Mouse (Mus musculus): ENCODE data around the gene Atf6. TPM values are rescaled to one million over a fixed set of nuclear protein-coding genes. Genes with fewer than 3 reads are reported as not detected.

Gene Atf6
- polyA plus RNA-seq, 1 experiment, result 43.1 TPM

- H3K4me3 ChIP-seq (ENCODE audit: insufficient read depth, low read length), result no peak overlapping the region
- TF ChIP-seq CTCF (IDR thresholded peaks at IDR 0.05; ENCODE audit: low read depth, low read length) (no peak), POLR2A (IDR thresholded peaks at IDR 0.05; ENCODE audit: borderline replicate concordance, low read depth, low read length) (no peak)
- peaks cover 8% of the 10 kb centered on the region for H3K4me1 ChIP-seq (ENCODE audit: control insufficient read depth, insufficient read depth, low read length)
- H3K27ac ChIP-seq (ENCODE audit: insufficient read depth, low read depth, low read length), result no peak overlapping the region
These were observed 80.8 kb downstream of the Atf6 start for GRCm38 (mm10) chr1:170786570-170787341.

GRCm38 (mm10) chr1:170777688-170778087, 89.9 kb downstream of the Atf6 start:
- Histone ChIP-seq H3K4me3 (ENCODE audit: insufficient read depth, low read length) (no peak overlapping the region), H3K27ac (ENCODE audit: insufficient read depth, low read depth, low read length) (no peak overlapping the region), H3K4me1 (ENCODE audit: control insufficient read depth, insufficient read depth, low read length) (no peaks in the 10 kb centered on the region)
- TF ChIP-seq CTCF (IDR thresholded peaks at IDR 0.05; ENCODE audit: low read depth, low read length) (no peak), POLR2A (IDR thresholded peaks at IDR 0.05; ENCODE audit: borderline replicate concordance, low read depth, low read length) (no peak)

- H3K4me1 ChIP-seq (ENCODE audit: control insufficient read depth, insufficient read depth, low read length), result peaks cover 11% of the 10 kb centered on the region
- TF ChIP-seq POLR2A (IDR thresholded peaks at IDR 0.05; ENCODE audit: borderline replicate concordance, low read depth, low read length), result no peak
- TF ChIP-seq CTCF (IDR thresholded peaks at IDR 0.05; ENCODE audit: low read depth, low read length), result no peak
- H3K4me3 ChIP-seq (ENCODE audit: insufficient read depth, low read length), result no peak overlapping the region
- no peak overlapping the region for H3K27ac ChIP-seq (ENCODE audit: insufficient read depth, low read depth, low read length)
These were observed 93.1 kb downstream of the Atf6 start for GRCm38 (mm10) chr1:170774431-170774830.

GRCm38 (mm10) chr1:170773506-170773905, 94.1 kb downstream of the Atf6 start:
- H3K4me1 ChIP-seq (ENCODE audit: control insufficient read depth, insufficient read depth, low read length), result peaks cover 19% of the 10 kb centered on the region
- no peak overlapping the region for H3K4me3 ChIP-seq (ENCODE audit: insufficient read depth, low read length)
- TF ChIP-seq POLR2A (IDR thresholded peaks at IDR 0.05; ENCODE audit: borderline replicate concordance, low read depth, low read length) (no peak), CTCF (IDR thresholded peaks at IDR 0.05; ENCODE audit: low read depth, low read length) (no peak)
- H3K27ac ChIP-seq (ENCODE audit: insufficient read depth, low read depth, low read length), result no peak overlapping the region

GRCm38 (mm10) chr1:170771437-170772003, 96.1 kb downstream of the Atf6 start:
- H3K27ac ChIP-seq (ENCODE audit: insufficient read depth, low read depth, low read length), result no peak overlapping the region
- no peak overlapping the region for H3K4me3 ChIP-seq (ENCODE audit: insufficient read depth, low read length)
- H3K4me1 ChIP-seq (ENCODE audit: control insufficient read depth, insufficient read depth, low read length), result peaks cover 32% of the 10 kb centered on the region
- TF ChIP-seq CTCF (IDR thresholded peaks at IDR 0.05; ENCODE audit: low read depth, low read length), result no peak
- TF ChIP-seq POLR2A (IDR thresholded peaks at IDR 0.05; ENCODE audit: borderline replicate concordance, low read depth, low read length), result no peak

GRCm38 (mm10) chr1:170770691-170771090, 96.9 kb downstream of the Atf6 start:
- H3K4me1 ChIP-seq (ENCODE audit: control insufficient read depth, insufficient read depth, low read length), result peaks cover 35% of the 10 kb centered on the region
- no peak overlapping the region; the same call in 1 of the 2 replicates for H3K27ac ChIP-seq (ENCODE audit: insufficient read depth, low read depth, low read length)
- no peak overlapping the region for H3K4me3 ChIP-seq (ENCODE audit: insufficient read depth, low read length)
- TF ChIP-seq CTCF (IDR thresholded peaks at IDR 0.05; ENCODE audit: low read depth, low read length) (no peak), POLR2A (IDR thresholded peaks at IDR 0.05; ENCODE audit: borderline replicate concordance, low read depth, low read length) (no peak)

DNA sequence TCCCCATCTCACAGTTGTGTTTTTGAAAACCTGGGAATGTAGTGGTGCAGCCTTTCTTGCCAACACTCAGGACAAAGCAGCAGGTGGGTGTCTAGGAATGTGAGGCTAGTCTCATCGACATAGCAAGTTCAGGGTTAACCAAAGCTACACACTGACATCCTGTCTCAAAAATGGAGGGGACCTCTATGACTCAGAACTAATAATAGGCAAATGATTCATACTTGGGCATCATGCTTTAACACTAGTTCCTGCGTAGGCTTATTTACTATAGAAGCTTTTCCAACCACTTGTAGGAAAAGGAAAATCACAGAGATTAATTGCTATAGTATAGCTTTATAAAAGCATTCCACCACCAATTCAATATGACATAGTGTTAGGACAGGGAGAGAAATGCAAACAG, 100.6 kb downstream of the Atf6 start:
- TF ChIP-seq CTCF (IDR thresholded peaks at IDR 0.05; ENCODE audit: low read depth, low read length), result no peak
- TF ChIP-seq POLR2A (IDR thresholded peaks at IDR 0.05; ENCODE audit: borderline replicate concordance, low read depth, low read length), result no peak
- Histone ChIP-seq H3K4me3 (ENCODE audit: insufficient read depth, low read length) (no peak overlapping the region), H3K4me1 (ENCODE audit: control insufficient read depth, insufficient read depth, low read length) (peaks cover 43% of the 10 kb centered on the region), H3K27ac (ENCODE audit: insufficient read depth, low read depth, low read length) (peak overlapping the region; percentile 87)

DNA sequence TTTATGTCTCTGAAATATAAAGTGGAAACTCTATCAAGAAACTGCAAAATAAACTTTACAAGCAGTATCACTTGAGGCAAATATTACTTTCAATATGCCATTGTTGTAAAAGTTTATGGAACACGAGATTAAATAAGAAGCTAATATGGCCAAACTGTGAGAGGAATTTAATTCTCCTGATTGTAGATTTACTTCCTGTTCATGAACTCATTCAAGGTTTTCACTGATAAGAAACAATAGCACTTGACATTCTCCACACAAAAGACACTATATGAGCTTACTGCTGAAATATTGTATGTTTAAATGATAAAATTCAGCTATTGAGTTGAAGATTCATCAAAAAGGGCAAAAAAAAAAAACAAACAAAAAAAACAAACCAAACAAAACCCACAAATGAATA, 102.8 kb downstream of the Atf6 start:
- no peak for TF ChIP-seq POLR2A (IDR thresholded peaks at IDR 0.05; ENCODE audit: borderline replicate concordance, low read depth, low read length)
- TF ChIP-seq CTCF (IDR thresholded peaks at IDR 0.05; ENCODE audit: low read depth, low read length), result no peak
- no peak overlapping the region for H3K4me3 ChIP-seq (ENCODE audit: insufficient read depth, low read length)
- H3K4me1 ChIP-seq (ENCODE audit: control insufficient read depth, insufficient read depth, low read length), result peaks cover 42% of the 10 kb centered on the region
- H3K27ac ChIP-seq (ENCODE audit: insufficient read depth, low read depth, low read length), result no peak overlapping the region

GRCm38 (mm10) chr1:170761634-170762033, 105.9 kb downstream of the Atf6 start:
- no peak for TF ChIP-seq CTCF (IDR thresholded peaks at IDR 0.05; ENCODE audit: low read depth, low read length)
- no peak for TF ChIP-seq POLR2A (IDR thresholded peaks at IDR 0.05; ENCODE audit: borderline replicate concordance, low read depth, low read length)
- no peak overlapping the region for H3K4me3 ChIP-seq (ENCODE audit: insufficient read depth, low read length)
- peaks cover 17% of the 10 kb centered on the region for H3K4me1 ChIP-seq (ENCODE audit: control insufficient read depth, insufficient read depth, low read length)
- H3K27ac ChIP-seq (ENCODE audit: insufficient read depth, low read depth, low read length), result no peak overlapping the region

GRCm38 (mm10) chr1:170753597-170753996, 114.0 kb downstream of the Atf6 start:
- H3K27ac ChIP-seq (ENCODE audit: insufficient read depth, low read depth, low read length), result no peak overlapping the region
- no peak overlapping the region for H3K4me3 ChIP-seq (ENCODE audit: insufficient read depth, low read length)
- H3K4me1 ChIP-seq (ENCODE audit: control insufficient read depth, insufficient read depth, low read length), result 0 out of 2 replicates have a peak, but pooled peaks cover 4% of the 10 kb centered on the region
- no peak for TF ChIP-seq POLR2A (IDR thresholded peaks at IDR 0.05; ENCODE audit: borderline replicate concordance, low read depth, low read length)
- no peak for TF ChIP-seq CTCF (IDR thresholded peaks at IDR 0.05; ENCODE audit: low read depth, low read length)
